Mouse (Mus musculus): ENCODE data around the gene Vwa3b.
A peak's percentile ranks its signal among the peaks of the same experiment; 100 is the strongest.

Gene Vwa3b

DNA sequence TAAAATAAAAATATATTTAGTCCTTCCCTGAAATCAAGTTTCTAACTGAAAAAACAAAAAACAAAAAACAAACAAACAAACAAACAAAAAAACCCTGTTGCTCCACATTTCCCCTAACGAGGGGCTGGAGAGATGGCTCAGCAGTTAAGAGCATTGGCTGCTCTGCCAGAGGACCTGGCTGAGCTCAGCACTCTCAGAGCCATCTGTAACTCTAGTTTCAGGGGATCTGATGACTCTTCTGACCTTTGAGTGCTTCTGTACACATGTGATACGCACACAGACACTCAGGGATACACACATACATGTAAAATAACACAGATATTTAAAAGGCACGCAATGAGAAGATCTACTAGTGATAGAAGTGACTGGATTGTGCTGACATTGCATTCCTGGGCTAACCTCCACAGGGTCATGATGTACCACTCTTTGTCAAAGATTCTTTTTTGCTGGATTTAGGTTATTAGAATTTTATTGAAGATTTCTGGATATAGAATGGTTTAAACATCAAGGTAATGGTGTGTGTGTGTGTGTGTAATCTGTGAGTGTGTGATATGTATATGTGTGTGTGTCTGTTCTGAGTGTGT is 14.7 kb upstream of the Vwa3b start:
- no peak for DNase-seq (ENCODE audit: low read depth)

GRCm38 (mm10) chr1:37013006-37013405 is 13.4 kb upstream of the Vwa3b start:
- DNase-seq (ENCODE audit: low read depth): no peak

DNA sequence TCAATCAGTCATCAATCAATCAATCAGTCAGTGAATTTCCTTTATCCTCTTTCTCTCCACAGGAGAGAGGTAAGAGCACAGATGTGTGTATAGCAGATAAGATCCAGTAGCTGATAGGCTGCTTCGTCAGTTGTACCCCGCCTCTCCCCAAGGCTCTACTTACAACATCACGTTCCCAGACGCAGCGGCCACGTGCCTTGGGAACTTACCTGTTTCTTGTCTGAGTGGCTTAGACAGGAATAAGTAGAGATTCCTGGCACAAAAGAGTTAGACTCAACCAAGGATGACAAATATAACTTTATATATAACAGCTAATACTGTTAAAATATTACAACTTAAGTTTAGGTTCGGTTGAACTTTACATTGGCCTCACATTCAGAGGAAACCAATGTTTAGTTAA is 12.7 kb upstream of the Vwa3b start:
- no peak for DNase-seq (ENCODE audit: low read depth)

- DNase-seq (ENCODE audit: low read depth): no peak
These were observed 7.4 kb upstream of the Vwa3b start for GRCm38 (mm10) chr1:37019017-37019416.

GRCm38 (mm10) chr1:37022704-37023103 is 3.7 kb upstream of the Vwa3b start:
- DNase-seq (ENCODE audit: low read depth): no peak

- no peak for DNase-seq (ENCODE audit: low read depth)
These were observed 1.7 kb upstream of the Vwa3b start for GRCm38 (mm10) chr1:37024736-37025135.

- DNase-seq (ENCODE audit: low read depth): no peak
These were observed 1.0 kb upstream of the Vwa3b start for GRCm38 (mm10) chr1:37025376-37025775.

GRCm38 (mm10) chr1:37026866-37027265 is 470 bp downstream of the Vwa3b start:
- no peak for DNase-seq (ENCODE audit: low read depth)

GRCm38 (mm10) chr1:37028439-37029153 is 2.2 kb downstream of the Vwa3b start:
- DNase-seq (ENCODE audit: low read depth): peak; percentile 30

GRCm38 (mm10) chr1:37029154-37029907 is 2.9 kb downstream of the Vwa3b start:
- no peak for DNase-seq (ENCODE audit: low read depth)

GRCm38 (mm10) chr1:37029942-37030341 is 3.5 kb downstream of the Vwa3b start:
- DNase-seq (ENCODE audit: low read depth): no peak

GRCm38 (mm10) chr1:37030693-37031092 is 4.3 kb downstream of the Vwa3b start:
- DNase-seq (ENCODE audit: low read depth): peak; percentile 42

- DNase-seq (ENCODE audit: low read depth): no peak
These were observed 9.5 kb downstream of the Vwa3b start for GRCm38 (mm10) chr1:37035879-37036278.

- DNase-seq (ENCODE audit: low read depth): no peak
These were observed 14.7 kb downstream of the Vwa3b start for GRCm38 (mm10) chr1:37041126-37041525.

DNA sequence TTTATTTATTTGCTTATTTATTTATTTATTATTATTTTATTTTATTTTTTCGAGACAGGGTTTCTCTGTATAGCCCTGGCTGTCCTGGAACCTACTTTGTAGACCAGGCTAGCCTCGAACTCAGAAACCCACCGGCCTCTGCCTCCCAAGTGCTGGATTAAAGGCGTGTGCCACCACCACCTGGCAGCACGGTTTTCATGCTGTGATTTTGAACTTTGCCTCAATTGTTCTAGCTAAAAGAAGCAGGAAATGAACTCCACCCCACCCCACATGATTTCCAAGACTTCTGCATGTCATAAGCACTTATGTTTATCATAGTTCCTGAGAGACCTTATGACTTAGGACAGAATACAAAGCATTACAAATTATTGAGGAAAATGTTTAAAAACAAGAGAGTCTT is 15.5 kb downstream of the Vwa3b start:
- DNase-seq (ENCODE audit: low read depth): no peak

DNA sequence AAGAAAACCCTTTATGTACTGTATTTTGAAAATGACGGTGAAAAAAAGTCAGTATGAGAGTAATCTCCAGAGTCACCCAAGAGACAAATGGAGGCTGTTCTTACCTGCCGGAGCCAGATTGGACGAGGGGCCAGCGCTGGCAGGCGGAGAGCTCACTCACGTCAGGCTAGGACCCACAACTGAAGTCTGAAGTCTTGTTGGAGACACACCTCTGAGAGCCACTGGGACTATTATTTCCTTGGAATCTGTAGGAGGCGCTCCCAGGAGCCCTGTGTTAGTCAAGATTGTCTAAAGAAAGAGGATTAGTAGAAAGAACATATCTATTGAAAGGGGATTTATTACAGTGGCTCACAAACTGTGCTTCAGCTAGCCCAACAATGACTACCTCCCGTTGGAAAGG is 16.4 kb downstream of the Vwa3b start:
- no peak for DNase-seq (ENCODE audit: low read depth)

GRCm38 (mm10) chr1:37043196-37043595 is 16.8 kb downstream of the Vwa3b start:
- DNase-seq (ENCODE audit: low read depth): no peak

DNA sequence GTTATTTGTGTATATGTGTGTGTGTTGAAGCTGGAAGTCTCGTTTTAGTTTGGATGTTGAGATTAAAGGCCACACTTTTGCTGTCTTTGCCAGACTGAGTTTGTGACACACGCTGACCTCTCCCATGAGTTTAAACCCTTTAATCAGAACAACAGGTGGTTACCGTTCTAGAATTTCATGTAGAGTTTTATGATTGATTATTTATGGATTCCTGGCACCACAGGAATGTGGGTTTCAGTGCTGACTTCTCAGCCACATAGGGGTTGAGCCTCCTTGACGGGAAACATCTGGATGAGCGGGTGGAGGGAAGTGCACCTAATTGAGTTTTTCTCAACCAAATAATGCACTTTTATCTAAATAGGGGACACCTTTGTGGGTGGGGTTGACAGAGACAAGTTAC is 19.1 kb downstream of the Vwa3b start:
- DNase-seq (ENCODE audit: low read depth): no peak

DNA sequence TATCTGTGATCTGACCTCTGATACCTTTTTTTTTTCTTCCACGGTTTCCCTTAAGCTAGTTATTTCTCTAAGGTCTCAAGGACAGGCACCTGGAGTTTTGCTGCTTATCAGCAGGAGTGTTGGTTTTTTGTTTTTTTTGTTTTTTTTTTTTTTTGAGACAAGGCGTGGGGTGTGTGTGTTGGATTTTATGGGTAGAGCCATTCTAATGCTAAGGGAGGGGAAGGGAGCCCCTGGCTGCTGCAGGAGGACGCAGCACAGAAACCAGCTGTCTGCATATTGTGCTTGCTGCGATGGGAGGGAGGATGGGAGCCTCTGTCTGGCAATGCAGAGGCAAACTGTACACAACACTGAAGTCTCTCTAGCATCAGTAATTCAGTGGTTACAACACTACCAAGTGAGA is 22.8 kb downstream of the Vwa3b start:
- DNase-seq (ENCODE audit: low read depth): no peak

DNA sequence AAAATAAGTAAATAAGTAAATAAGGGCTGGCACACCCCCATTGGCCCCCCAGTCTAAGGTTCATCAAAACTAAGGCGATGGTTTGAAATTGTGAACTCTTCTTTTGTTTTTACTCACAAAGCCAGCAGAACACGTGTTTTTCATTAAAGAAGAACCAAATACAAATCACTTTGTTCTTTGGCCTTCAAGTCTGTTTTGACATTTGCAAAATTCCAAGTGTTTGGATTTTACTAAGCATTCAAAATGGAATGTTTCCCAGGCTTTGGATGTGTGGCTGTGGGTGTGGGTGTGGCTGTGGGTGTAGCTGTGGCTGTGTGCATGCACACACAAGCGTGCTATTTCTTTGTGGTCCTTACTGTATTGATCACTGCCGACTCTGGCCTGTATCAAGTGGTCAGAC is 27.3 kb downstream of the Vwa3b start:
- DNase-seq (ENCODE audit: low read depth): no peak

DNA sequence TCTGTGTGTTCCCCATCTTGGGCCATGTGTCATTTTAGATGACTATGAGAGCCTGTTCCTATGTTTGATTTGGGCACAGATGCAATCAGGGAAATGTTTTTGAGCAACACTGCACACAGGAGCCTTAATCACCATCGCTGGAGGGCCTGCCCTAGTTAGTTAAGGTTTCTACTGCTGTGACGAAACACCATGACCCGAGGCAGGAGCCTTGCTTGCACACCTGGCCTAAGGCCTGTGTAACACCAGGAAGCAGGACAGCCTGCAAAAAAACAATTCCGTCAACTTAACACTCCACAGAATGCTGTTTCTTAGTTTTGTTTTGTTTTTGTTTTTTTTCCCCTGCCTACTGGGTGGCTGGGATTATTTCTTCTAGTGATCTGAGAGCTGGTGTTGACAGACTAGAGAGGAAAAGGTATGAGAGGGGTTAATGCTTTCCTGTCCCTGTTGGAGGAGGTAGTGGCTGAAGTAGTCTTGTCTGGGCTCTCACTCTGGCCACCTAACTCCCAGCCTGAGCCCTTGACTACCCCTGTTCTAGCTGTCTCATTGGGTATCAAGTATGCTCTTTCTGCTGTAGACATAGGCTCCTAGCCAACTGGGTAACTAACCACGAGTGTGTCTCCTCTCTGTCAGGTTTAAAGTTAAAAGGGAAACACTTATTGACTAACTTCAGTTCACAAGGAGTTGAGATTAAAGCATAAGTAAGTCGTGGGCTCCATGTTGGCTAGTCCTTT is 30.6 kb downstream of the Vwa3b start:
- DNase-seq (ENCODE audit: low read depth): no peak

GRCm38 (mm10) chr1:37060856-37061255 is 34.5 kb downstream of the Vwa3b start:
- DNase-seq (ENCODE audit: low read depth): no peak

DNA sequence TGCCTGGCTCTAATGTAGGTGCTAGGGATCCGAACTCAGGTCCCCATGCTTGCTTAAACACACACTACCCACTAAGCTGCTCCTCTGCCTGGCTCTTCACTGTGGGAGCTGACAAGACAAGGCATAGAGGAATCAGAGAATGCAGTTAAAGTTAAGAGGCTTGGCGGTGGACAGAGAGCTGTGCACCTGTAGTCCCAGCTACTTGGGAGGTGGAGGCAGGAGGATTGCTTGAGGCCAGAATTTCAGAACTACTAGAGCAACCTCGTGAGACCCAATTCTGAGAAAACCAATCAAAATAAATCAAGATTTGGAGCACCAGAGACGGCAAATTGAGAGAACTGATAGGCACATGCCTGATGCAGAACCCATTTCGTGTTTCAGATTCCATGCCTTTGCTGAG is 36.7 kb downstream of the Vwa3b start:
- peak; percentile 21 for DNase-seq (ENCODE audit: low read depth)
